Mouse (Mus musculus): ENCODE measurements around the gene Foxp1. TPM values are rescaled to one million over a fixed set of nuclear protein-coding genes. Genes with fewer than 3 reads are reported as not detected.

The Foxp1 gene
- total and polyA plus RNA-seq, 3 experiments = 16.1 to 42.0 TPM; not detected in 1

GRCm38 (mm10) chr6:99045845-99046788, 476.4 kb downstream of the Foxp1 start:
- H3K36me3 ChIP-seq (ENCODE audit: control insufficient read depth in 1 of 2, insufficient read depth in 2 of 2, low read length in 2 of 2) = no peaks in the 10 kb centered on the region
- DNase-seq (ENCODE audit: low read depth, low spot score) = no peak
- H3K4me1 ChIP-seq (ENCODE audit: control insufficient read depth in 1 of 2, insufficient read depth in 2 of 2, low read length in 2 of 2) = no peaks in the 10 kb centered on the region
- H3K9me3 ChIP-seq (replicated peaks; ENCODE audit: insufficient read depth, low read length) = no peaks in the 10 kb centered on the region
- TF ChIP-seq POLR2AphosphoS5 (IDR thresholded peaks at IDR 0.05; ENCODE audit: borderline replicate concordance, low read depth, low read length) = no peak
- TF ChIP-seq ZKSCAN1 (IDR thresholded peaks at IDR 0.05; ENCODE audit: low read depth, low read length) = no peak
- TF ChIP-seq MAX (IDR thresholded peaks at IDR 0.05; ENCODE audit: low read length) = no peak
- TF ChIP-seq EP300 (IDR thresholded peaks at IDR 0.05; ENCODE audit: low read depth in 1 of 2, low read length in 2 of 2) = no peak
- TF ChIP-seq USF2 (IDR thresholded peaks at IDR 0.05; ENCODE audit: borderline replicate concordance in 1 of 2, insufficient read depth in 1 of 2, low read depth in 1 of 2, low read length in 2 of 2) = no peak
- TF ChIP-seq ZC3H11A (IDR thresholded peaks at IDR 0.05; ENCODE audit: low read depth, low read length) = no peak
- no peak for TF ChIP-seq E2F4 (IDR thresholded peaks at IDR 0.05; ENCODE audit: borderline replicate concordance, low read depth, low read length)
- TF ChIP-seq NRF1 (IDR thresholded peaks at IDR 0.05; ENCODE audit: insufficient read depth, low read depth, low read length, poor library complexity, severe bottlenecking) = no peak
- no peak for TF ChIP-seq ELF1 (IDR thresholded peaks at IDR 0.05; ENCODE audit: low read depth, low read length)
- TF ChIP-seq GABPA (IDR thresholded peaks at IDR 0.05; ENCODE audit: low read depth, low read length) = no peak
- no peak for TF ChIP-seq MYC (IDR thresholded peaks at IDR 0.05; ENCODE audit: low read depth, low read length)
- TF ChIP-seq MYB (IDR thresholded peaks at IDR 0.05; ENCODE audit: low read depth, low read length) = no peak
- no peak for TF ChIP-seq ZNF384 (IDR thresholded peaks at IDR 0.05; ENCODE audit: low read depth, low read length)
- no peak for TF ChIP-seq SIN3A (IDR thresholded peaks at IDR 0.05; ENCODE audit: low read length)
- TF ChIP-seq ZMIZ1 (IDR thresholded peaks at IDR 0.05; ENCODE audit: low read depth, low read length) = no peak
- no peak for TF ChIP-seq TCF12 (IDR thresholded peaks at IDR 0.05; ENCODE audit: low read depth, low read length)
- no peak for TF ChIP-seq MAFK (IDR thresholded peaks at IDR 0.05; ENCODE audit: borderline replicate concordance, low read depth, low read length)
- TF ChIP-seq GATA1 (IDR thresholded peaks at IDR 0.05; ENCODE audit: low read depth, low read length) = no peak
- TF ChIP-seq MAZ (IDR thresholded peaks at IDR 0.05; ENCODE audit: low read depth, low read length) = no peak
- TF ChIP-seq TBP (IDR thresholded peaks at IDR 0.05; ENCODE audit: low read depth, low read length) = no peak
- no peak overlapping the region for H3K4me3 ChIP-seq (ENCODE audit: control insufficient read depth in 1 of 2, insufficient read depth in 1 of 2, low read depth in 2 of 2, low read length in 2 of 2)
- H3K27me3 ChIP-seq (ENCODE audit: control insufficient read depth in 1 of 2, insufficient read depth in 2 of 2, low read length in 2 of 2) = no peaks in the 10 kb centered on the region
- H3K9ac ChIP-seq (ENCODE audit: control insufficient read depth, low read depth, low read length, poor library complexity, severe bottlenecking) = no peak overlapping the region
- no peak overlapping the region for H3K27ac ChIP-seq (ENCODE audit: control insufficient read depth, low read depth, low read length)
- no peaks in the 10 kb centered on the region for H3K79me2 ChIP-seq (ENCODE audit: control insufficient read depth, insufficient read depth, low read length, poor library complexity)

Data from MEL (cell line).